Mouse (Mus musculus) colon, adult 2 months (tissue): Measurements from ENCODE around the gene Olfr948. TPM values are rescaled to one million over a fixed set of nuclear protein-coding genes. Genes with fewer than 3 reads are reported as not detected.

Experiments used
- polyA plus RNA-seq: library from polyadenylated mRNA; depleted of rRNA; stranded (reverse); fragments of >200 nt; gene quantifications from 2 replicates; pipeline ENCODE4 v1.2.3, GENCODE M21; 2012; rRNA removed

Olfr948 gene
- polyA plus RNA-seq: not detected in 2 replicates

GRCm38 (mm10) chr9:39325945-39326344, at the start of gene Olfr948:
TSS of gene Olfr948 (minus strand) at chr9:39326045.

GRCm38 (mm10) chr9:39276718-39277117, 49.1 kb downstream of the Olfr948 start, which contains the start of gene Olfr945:
TSS of gene Olfr945 (minus strand) at chr9:39276818.

Other genes with a start within 250 kb of the Olfr948 start
- not detected in 2 replicates for gene Olfr938, start 247.2 kb downstream of the Olfr948 start, polyA plus RNA-seq
- not detected in 2 replicates for gene Olfr27, start 197.9 kb downstream of the Olfr948 start, polyA plus RNA-seq
- not detected in 2 replicates for gene Olfr943, start 159.7 kb downstream of the Olfr948 start, polyA plus RNA-seq
- not detected in 2 replicates for gene Olfr944, start 124.1 kb downstream of the Olfr948 start, polyA plus RNA-seq
- gene Olfr1537, start 76.1 kb downstream of the Olfr948 start, polyA plus RNA-seq: not detected in 2 replicates
- gene Olfr945, start 49.2 kb downstream of the Olfr948 start, polyA plus RNA-seq: not detected in 2 replicates
- gene Olfr951, start 61.4 kb upstream of the Olfr948 start, polyA plus RNA-seq: not detected in 2 replicates
- gene Olfr952, start 101.1 kb upstream of the Olfr948 start, polyA plus RNA-seq: not detected in 2 replicates
- gene Olfr954, start 130.7 kb upstream of the Olfr948 start, polyA plus RNA-seq: not detected in 2 replicates
- not detected in 2 replicates for gene Olfr955, start 145.9 kb upstream of the Olfr948 start, polyA plus RNA-seq
- not detected in 2 replicates for gene Olfr44, start 167.9 kb upstream of the Olfr948 start, polyA plus RNA-seq
- gene Olfr957, start 189.8 kb upstream of the Olfr948 start, polyA plus RNA-seq: not detected in 2 replicates
- gene Olfr958, start 228.0 kb upstream of the Olfr948 start, polyA plus RNA-seq: not detected in 2 replicates
- not detected in 2 replicates for gene Olfr959, start 249.5 kb upstream of the Olfr948 start, polyA plus RNA-seq